Mouse (Mus musculus) embryonic facial prominence, embryonic 10.5 days (tissue): ENCODE measurements around the gene Rtf1. TPM values are rescaled to one million over a fixed set of nuclear protein-coding genes. Genes with fewer than 3 reads are reported as not detected.

Experiments used
- DNase-seq: peaks from one replicate; pipeline ENCODE4 v3.0.0-alpha.2; 2017; ENCODE audit warnings: low spot score
- H3K27ac ChIP-seq: fragments of 300-500 bp; sonication (generic); replicated peaks from 2 replicates; pipeline ENCODE4 v1.5.1; 2016; ENCODE audit warnings: mild to moderate bottlenecking
- H3K27me3 ChIP-seq: fragments of 300-500 bp; sonication (generic); replicated peaks from 2 replicates; pipeline ENCODE4 v1.6.1; 2016; ENCODE audit warnings: low read depth, mild to moderate bottlenecking; ENCODE audit not compliant: poor library complexity, severe bottlenecking
- H3K36me3 ChIP-seq: fragments of 300-500 bp; sonication (generic); replicated peaks from 2 replicates; pipeline ENCODE4 v1.6.1; 2016; ENCODE audit warnings: mild to moderate bottlenecking, moderate library complexity
- H3K4me1 ChIP-seq: fragments of 300-500 bp; sonication (generic); 2 replicates; pipeline ENCODE4 v1.6.1; 2016
- H3K4me3 ChIP-seq: fragments of 300-500 bp; sonication (generic); 2 replicates; pipeline ENCODE4 v1.5.1; 2016; ENCODE audit warnings: mild to moderate bottlenecking, moderate library complexity
- H3K9me3 ChIP-seq: fragments of 300-500 bp; sonication (generic); 2 replicates; pipeline ENCODE4 v1.6.1; 2016; ENCODE audit warnings: mild to moderate bottlenecking
- WGBS: fragments of 180-500 bp; shearing (Covaris S2); methylation state at CpG from one replicate; pipeline ENCODE4 v1.1.7; 2016; 5-methylcytosine and 5-hydroxymethylcytosine counted together
- polyA plus RNA-seq: library from polyadenylated mRNA; unstranded; fragments of >200 nt; fragmentation: Nextera tagmentation; extraction: Ambion mirVana; gene quantifications from 2 replicates; pipeline ENCODE4 v1.2.1, GENCODE M21; 2016

Gene Rtf1
- polyA plus RNA-seq, 1 experiment from 2014 or later: 63.7 TPM

DNA sequence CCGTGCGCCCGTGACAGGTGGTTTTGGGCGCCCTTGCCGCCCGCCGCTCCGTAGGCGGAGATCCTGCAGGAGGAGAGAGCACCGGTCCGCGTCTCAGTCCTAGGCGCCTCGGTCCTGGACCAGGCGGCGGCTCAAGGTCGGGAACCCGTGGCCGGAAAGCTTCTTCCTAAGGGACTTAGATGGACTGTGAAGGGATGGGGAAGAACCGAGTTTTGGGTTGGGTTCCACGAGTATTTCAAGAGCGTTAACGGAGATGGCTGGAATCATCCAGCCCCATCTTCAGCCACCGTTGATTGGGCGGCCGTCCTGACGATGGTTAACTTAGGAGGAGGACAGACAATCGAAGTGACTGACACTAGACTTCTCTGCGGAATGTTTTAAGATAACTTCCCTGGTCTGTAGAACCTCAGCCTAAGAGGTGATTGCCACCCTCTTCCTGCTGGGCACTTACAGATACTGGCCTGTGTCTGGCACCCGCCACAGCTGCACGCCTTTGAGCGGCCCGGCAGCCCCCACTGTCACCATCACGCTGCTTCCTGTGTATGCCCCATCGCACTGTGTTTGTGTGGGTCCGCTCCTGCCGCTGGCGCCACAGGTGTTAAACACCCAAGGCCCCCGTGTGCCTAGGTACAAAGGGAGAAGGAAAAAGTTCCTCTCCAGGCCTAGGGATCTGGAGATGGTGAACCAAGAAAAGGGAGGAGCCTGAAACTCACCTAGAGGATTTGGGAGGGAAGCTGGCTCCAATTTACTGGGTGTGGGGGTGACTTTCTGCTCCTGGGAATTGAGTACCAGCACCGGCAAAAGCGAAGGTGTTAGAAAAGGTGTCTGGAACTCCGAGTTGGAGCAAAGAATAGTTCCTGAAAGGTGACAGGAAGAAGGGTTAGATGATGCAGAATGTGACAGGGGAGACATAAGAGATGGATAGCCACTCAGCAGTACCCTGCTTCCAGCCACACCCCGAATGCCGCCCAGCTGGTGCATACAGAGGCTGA is 84.3 kb downstream of the Rtf1 start:
- Histone ChIP-seq H3K27me3 (peaks cover 86% of the 10 kb centered on the region), H3K27ac (no peak overlapping the region), H3K4me3 (peak overlapping the region; percentile 74), H3K4me1 (peaks cover 20% of the 10 kb centered on the region), H3K9me3 (no peaks in the 10 kb centered on the region), H3K36me3 (peaks cover 15% of the 10 kb centered on the region)
- no peak for DNase-seq
- 5% methylated on average over 44 of the region's 44 CpGs for WGBS

- WGBS: 14% methylated on average over 9 of the region's 9 CpGs
- Histone ChIP-seq H3K27ac (no peak within 1 kb of the TSS), H3K27me3 (peaks cover 75% of the 10 kb centered on the region), H3K4me3 (peak within 1 kb of the TSS; percentile 74), H3K36me3 (peaks cover 26% of the 10 kb centered on the region), H3K9me3 (no peaks in the 10 kb centered on the region), H3K4me1 (peaks cover 20% of the 10 kb centered on the region)
- no peak for DNase-seq
Observed at GRCm38 (mm10) chr2:119760251-119760650, 85.4 kb downstream of the Rtf1 start, which contains the start of gene Ltk. Ltk (minus strand) TSS chr2:119760431.

DNA sequence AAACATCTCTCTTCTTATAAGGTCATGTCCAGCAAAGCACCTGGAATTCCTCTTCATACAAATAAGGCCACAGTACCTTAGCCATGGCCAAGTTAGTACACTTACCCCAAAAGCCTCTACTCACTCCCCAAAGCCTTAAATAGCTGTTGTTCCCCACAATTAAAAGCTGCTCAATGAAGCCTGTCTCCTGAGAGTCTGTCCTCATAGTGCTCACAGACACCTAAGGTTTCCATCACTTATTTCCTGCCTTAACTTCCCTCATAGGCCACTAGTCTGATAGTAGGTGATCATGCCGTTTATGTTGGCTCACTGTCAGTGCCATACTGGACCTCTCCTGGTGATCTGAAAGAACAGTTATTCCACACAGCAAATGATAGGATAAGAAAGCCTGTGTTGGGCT is 87.4 kb downstream of the Rtf1 start:
- peaks cover 54% of the 10 kb centered on the region for H3K27me3 ChIP-seq
- H3K4me3 ChIP-seq: no peak overlapping the region
- 77% methylated on average over 1 of the region's 1 CpGs for WGBS
- H3K27ac ChIP-seq: no peak overlapping the region
- no peaks in the 10 kb centered on the region for H3K9me3 ChIP-seq
- DNase-seq: no peak
- peaks cover 44% of the 10 kb centered on the region for H3K36me3 ChIP-seq
- peaks cover 20% of the 10 kb centered on the region for H3K4me1 ChIP-seq

DNA sequence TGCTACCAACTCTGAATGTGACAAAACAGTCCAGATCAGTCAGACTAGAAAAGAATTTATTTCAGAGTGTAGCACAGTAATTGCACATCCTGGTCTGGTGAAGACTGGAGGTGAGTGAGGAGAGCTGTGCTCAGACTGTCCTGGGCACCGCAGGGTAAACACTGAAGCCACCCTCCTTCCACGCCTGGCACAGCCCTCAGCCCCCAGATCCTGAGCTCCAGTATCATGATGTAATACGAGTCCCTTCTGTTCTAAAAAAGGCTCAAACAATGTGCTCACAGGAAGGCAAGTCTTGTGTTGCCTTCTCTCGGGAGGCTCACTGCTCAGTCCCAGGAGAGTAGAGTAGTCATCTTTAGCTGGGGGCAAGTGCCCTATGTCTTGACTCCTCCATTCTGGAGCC is 89.1 kb downstream of the Rtf1 start:
- no peak for DNase-seq
- peaks cover 57% of the 10 kb centered on the region for H3K36me3 ChIP-seq
- H3K9me3 ChIP-seq: no peaks in the 10 kb centered on the region
- H3K4me1 ChIP-seq: peaks cover 5% of the 10 kb centered on the region
- peaks cover 38% of the 10 kb centered on the region for H3K27me3 ChIP-seq
- H3K4me3 ChIP-seq: no peak overlapping the region
- H3K27ac ChIP-seq: no peak overlapping the region
- WGBS: 71% methylated on average over 4 of the region's 4 CpGs

DNA sequence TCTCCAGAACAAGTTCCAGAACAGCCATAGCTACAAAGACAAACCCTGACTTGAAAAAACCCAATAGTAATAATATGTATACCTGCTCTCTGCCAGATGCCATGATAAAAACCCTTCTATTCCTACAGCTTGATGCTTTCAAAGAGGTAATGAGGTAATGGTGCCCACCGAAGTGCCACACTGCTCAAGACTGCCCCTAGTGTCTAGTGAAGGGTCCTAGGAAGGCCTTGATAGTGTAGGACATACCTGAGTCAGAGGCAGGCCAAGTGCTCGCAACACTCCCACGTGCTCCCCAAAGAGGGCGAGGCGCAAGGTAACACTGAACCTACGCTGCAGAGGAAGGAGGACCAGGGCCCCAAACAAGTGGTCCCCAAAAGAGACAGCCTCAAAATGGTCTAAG is 92.4 kb downstream of the Rtf1 start:
- no peak overlapping the region for H3K4me3 ChIP-seq
- H3K36me3 ChIP-seq: peaks cover 90% of the 10 kb centered on the region
- WGBS: 92% methylated on average over 6 of the region's 6 CpGs
- no peak overlapping the region for H3K27ac ChIP-seq
- no peaks in the 10 kb centered on the region for H3K4me1 ChIP-seq
- H3K9me3 ChIP-seq: no peaks in the 10 kb centered on the region
- H3K27me3 ChIP-seq: peaks cover 5% of the 10 kb centered on the region
- DNase-seq: no peak

Other genes with a start within 250 kb of the Rtf1 start
- gene Ino80, start 197.4 kb upstream of the Rtf1 start, polyA plus RNA-seq: 3.5 and 4.3 TPM in 2 replicates
- 0.65 and 0.68 TPM in 2 replicates for gene Exd1, start 127.4 kb upstream of the Rtf1 start, polyA plus RNA-seq
- 53.3 and 53.6 TPM in 2 replicates for gene Chp1, start 127.4 kb upstream of the Rtf1 start, polyA plus RNA-seq
- gene Nusap1, start 56.8 kb upstream of the Rtf1 start, polyA plus RNA-seq: 74.6 and 76.1 TPM in 2 replicates
- 40.9 and 42.5 TPM in 2 replicates for gene Oip5, start 56.6 kb upstream of the Rtf1 start, polyA plus RNA-seq
- gene Ndufaf1, start 12.2 kb upstream of the Rtf1 start, polyA plus RNA-seq: 49.7 and 49.8 TPM in 2 replicates
- 0.79 and 0.89 TPM in 2 replicates for gene Itpka, start 67.3 kb downstream of the Rtf1 start, polyA plus RNA-seq
- gene Ltk, start 85.4 kb downstream of the Rtf1 start, polyA plus RNA-seq: not detected in 2 replicates
- 40.6 and 41.1 TPM in 2 replicates for gene Rpap1, start 112.5 kb downstream of the Rtf1 start, polyA plus RNA-seq
- gene Tyro3, start 122.7 kb downstream of the Rtf1 start, polyA plus RNA-seq: 19.3 and 22.5 TPM in 2 replicates
- gene Mga, start 222.2 kb downstream of the Rtf1 start, polyA plus RNA-seq: 31.3 and 32.3 TPM in 2 replicates